Mouse (Mus musculus) myocyte (in vitro differentiated cells): ENCODE data around the gene Svop. TPM values are rescaled to one million over a fixed set of nuclear protein-coding genes. Genes with fewer than 3 reads are reported as not detected.

Source experiments
- H3K27me3 ChIP-seq: one replicate; pipeline ENCODE4 v1.6.1; 2011; ENCODE audit not compliant: control insufficient read depth, insufficient read depth, insufficient read length
- H3K36me3 ChIP-seq: one replicate; pipeline ENCODE4 v1.6.1; 2011; ENCODE audit not compliant: control insufficient read depth, insufficient read depth
- H3K4me2 ChIP-seq: one replicate; pipeline ENCODE4 v1.6.1; 2011; ENCODE audit warnings: low read depth, control low read depth
- H3K4me3 ChIP-seq: one replicate; pipeline ENCODE4 v1.5.1; 2011; ENCODE audit warnings: mild to moderate bottlenecking, control low read depth, moderate library complexity
- H3K79me2 ChIP-seq: one replicate; pipeline ENCODE4 v1.6.1; 2011; ENCODE audit not compliant: control insufficient read depth, insufficient read depth
- H3ac ChIP-seq: one replicate; pipeline ENCODE4 v1.6.1; 2011; ENCODE audit not compliant: control insufficient read depth, insufficient read length
- CEBPB ChIP-seq: IDR thresholded peaks from 2 replicates; pipeline ENCODE4 v1.6.1; 2011; ENCODE audit warnings: mild to moderate bottlenecking, moderate library complexity; ENCODE audit not compliant: poor library complexity, insufficient read depth, severe bottlenecking
- E2F4 ChIP-seq: IDR thresholded peaks from one replicate; pipeline ENCODE4 v1.6.1; 2011; ENCODE audit warnings: mild to moderate bottlenecking, control low read depth, moderate library complexity; ENCODE audit not compliant: insufficient read depth
- MAX ChIP-seq: IDR thresholded peaks from one replicate; pipeline ENCODE4 v1.6.1; 2011; ENCODE audit warnings: low read depth, mild to moderate bottlenecking, control low read depth
- MYOD1 ChIP-seq, 3 experiments: IDR thresholded peaks; one replicate each; pipeline ENCODE4 v1.6.1; 2011; ENCODE audit warnings: control low read depth in 2 of 3, low read depth in 2 of 3, mild to moderate bottlenecking in 2 of 3, moderate library complexity in 1 of 3; ENCODE audit not compliant: insufficient read length in 2 of 3, control insufficient read depth in 1 of 3
- MYOG ChIP-seq, 3 experiments: IDR thresholded peaks; one replicate each; pipeline ENCODE4 v1.6.1; 2011; ENCODE audit warnings: control low read depth in 2 of 3, low read depth in 2 of 3, mild to moderate bottlenecking in 2 of 3; ENCODE audit not compliant: insufficient read length in 2 of 3, control insufficient read depth in 1 of 3, insufficient read depth in 1 of 3
- POLR2A ChIP-seq: IDR thresholded peaks from one replicate; pipeline ENCODE4 v1.6.1; 2011; ENCODE audit warnings: low read depth, mild to moderate bottlenecking, control low read depth, moderate library complexity; ENCODE audit not compliant: insufficient read length
- POLR2AphosphoS2 ChIP-seq: IDR thresholded peaks from one replicate; pipeline ENCODE4 v1.6.1; 2011; ENCODE audit warnings: low read depth, control low read depth; ENCODE audit not compliant: insufficient read length
- REST ChIP-seq: IDR thresholded peaks from one replicate; pipeline ENCODE4 v1.6.1; 2011; ENCODE audit warnings: mild to moderate bottlenecking, control low read depth, moderate library complexity; ENCODE audit not compliant: insufficient read depth, insufficient read length
- SRF ChIP-seq: IDR thresholded peaks from one replicate; pipeline ENCODE4 v1.6.1; 2011; ENCODE audit warnings: low read depth; ENCODE audit not compliant: control insufficient read depth, insufficient read length
- TCF12 ChIP-seq: IDR thresholded peaks from one replicate; pipeline ENCODE4 v1.6.1; 2011; ENCODE audit warnings: mild to moderate bottlenecking, control low read depth; ENCODE audit not compliant: poor library complexity, insufficient read depth, severe bottlenecking
- TCF3 ChIP-seq: IDR thresholded peaks from one replicate; pipeline ENCODE4 v1.6.1; 2011; ENCODE audit warnings: low read depth, control low read depth; ENCODE audit not compliant: insufficient read length
- USF1 ChIP-seq: IDR thresholded peaks from one replicate; pipeline ENCODE4 v1.6.1; 2011; ENCODE audit warnings: low read depth, mild to moderate bottlenecking, control low read depth, moderate library complexity
- polyA plus RNA-seq: library from polyadenylated mRNA; unstranded; fragments of >200 nt; fragmentation: generic; extraction: Trizol; gene quantifications from one replicate; pipeline ENCODE4 v1.2.1, GENCODE M21; 2012; ENCODE audit warnings: missing spikeins

Svop gene
- polyA plus RNA-seq, 1 experiment: 0.05 TPM

DNA sequence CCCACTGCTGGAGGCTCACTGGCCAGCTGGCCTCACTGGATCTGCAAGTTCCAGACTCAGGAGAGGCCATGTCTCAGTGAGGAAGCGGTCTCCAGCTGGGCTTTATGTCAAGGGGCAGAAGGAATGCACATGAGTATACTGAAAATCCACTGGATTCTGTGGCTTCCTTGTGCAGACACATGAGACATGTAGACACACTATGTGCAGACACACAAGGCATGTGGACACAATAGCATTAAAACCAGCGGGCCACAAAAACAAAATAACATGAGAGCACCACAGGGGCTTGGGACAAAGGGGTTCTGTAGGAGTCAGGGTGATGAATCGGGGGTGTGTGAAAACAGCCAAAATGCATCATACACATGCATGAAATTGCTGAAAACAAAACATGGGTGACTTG, 34.6 kb upstream of the Svop start:
- no peak overlapping the region for H3ac ChIP-seq

DNA sequence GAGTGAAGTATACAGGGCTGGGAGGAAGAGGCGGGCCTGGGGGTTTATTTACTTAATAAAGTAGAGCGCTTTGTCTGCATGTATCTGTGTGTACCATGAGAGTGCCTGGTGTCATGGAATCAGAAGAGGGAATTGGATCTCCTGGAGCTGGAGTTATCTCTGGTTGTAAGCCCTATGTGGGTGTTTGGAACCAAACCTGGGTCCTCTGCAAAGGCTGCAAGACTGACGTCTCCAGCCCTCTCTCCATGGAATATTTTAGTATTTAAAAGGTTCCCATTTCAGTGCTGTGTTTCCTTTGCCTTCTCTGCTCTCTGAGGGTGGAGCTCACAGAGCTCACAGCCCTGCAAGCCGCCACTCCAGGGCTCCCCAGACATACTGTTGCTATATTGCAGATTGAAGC, 28.4 kb upstream of the Svop start:
- Histone ChIP-seq H3K36me3 (peaks cover 3% of the 10 kb centered on the region), H3K4me2 (no peak overlapping the region), H3K27me3 (no peaks in the 10 kb centered on the region), H3K79me2 (no peaks in the 10 kb centered on the region), H3K4me3 (no peak overlapping the region), H3ac (no peak overlapping the region)
- no peak for TF ChIP-seq POLR2AphosphoS2
- TF ChIP-seq POLR2A: no peak
- no peak for TF ChIP-seq SRF

More for the DNA sequence above, 34.6 kb upstream of the Svop start:
- Histone ChIP-seq H3K4me3 (no peak overlapping the region), H3K27me3 (no peaks in the 10 kb centered on the region), H3K4me2 (no peak overlapping the region), H3K36me3 (peaks cover 2% of the 10 kb centered on the region), H3K79me2 (no peaks in the 10 kb centered on the region)
- TF ChIP-seq POLR2AphosphoS2 (no peak), CEBPB (no peak), E2F4 (no peak), MAX (no peak), TCF3 (no peak), REST (no peak), POLR2A (no peak)

DNA sequence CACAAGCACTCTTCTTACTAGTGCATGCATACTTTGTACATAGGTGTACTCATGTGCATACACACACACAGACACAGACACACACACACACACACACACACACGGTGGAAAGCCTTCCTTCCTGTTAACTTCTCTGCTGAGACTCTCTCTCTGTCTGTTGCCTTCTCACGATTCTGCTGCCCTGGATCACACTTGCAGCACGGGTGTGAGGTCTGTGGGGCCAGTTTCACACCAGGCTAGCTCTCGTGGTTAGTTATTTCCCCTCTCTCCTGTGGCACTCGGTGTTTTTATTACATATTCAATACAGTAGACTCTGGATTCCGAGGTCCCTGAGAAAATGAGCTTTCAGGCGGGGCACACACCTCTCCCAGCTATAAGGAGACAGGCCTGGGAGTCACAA, 25.2 kb upstream of the Svop start:
- Histone ChIP-seq H3K36me3 (peaks cover 3% of the 10 kb centered on the region), H3K4me2 (no peak overlapping the region), H3K79me2 (no peaks in the 10 kb centered on the region), H3K27me3 (no peaks in the 10 kb centered on the region), H3ac (no peak overlapping the region), H3K4me3 (no peak overlapping the region)
- TF ChIP-seq MAX (no peak), POLR2A (no peak), REST (no peak), POLR2AphosphoS2 (no peak), MYOD1 (IDR thresholded peaks at IDR 0.05; ENCODE audit: control insufficient read depth in 1 of 3, insufficient read length in 2 of 3, low read depth in 2 of 3) (no peak), CEBPB (no peak), TCF3 (no peak), SRF (no peak), USF1 (no peak), E2F4 (no peak), MYOG (IDR thresholded peaks at IDR 0.05; ENCODE audit: control insufficient read depth in 1 of 3, insufficient read depth in 1 of 3, insufficient read length in 2 of 3, low read depth in 2 of 3) (no peak), TCF12 (no peak)

DNA sequence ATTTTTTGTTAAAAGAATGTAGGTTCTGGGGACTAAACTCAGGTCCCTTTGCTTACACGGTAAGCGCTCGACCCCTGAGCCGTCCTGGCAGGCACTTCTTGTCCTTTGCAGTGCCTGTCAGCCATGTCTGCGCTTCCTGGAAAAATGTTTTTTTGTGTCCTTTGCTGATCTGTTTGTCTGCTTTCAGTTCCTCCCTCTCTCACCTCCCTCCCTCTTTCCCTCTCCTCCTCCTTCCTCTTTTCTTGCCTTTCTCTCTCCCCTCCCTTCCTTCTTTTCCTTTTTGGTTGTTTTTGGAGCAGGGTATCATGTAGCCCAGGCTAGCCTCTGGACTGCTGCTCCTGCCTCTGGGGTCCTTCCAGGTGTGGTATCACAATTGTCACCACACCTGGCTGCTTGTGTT, 23.7 kb upstream of the Svop start:
- Histone ChIP-seq H3K27me3 (no peaks in the 10 kb centered on the region), H3ac (no peak overlapping the region), H3K4me2 (no peak overlapping the region), H3K4me3 (no peak overlapping the region), H3K36me3 (no peaks in the 10 kb centered on the region), H3K79me2 (no peaks in the 10 kb centered on the region)
- TF ChIP-seq POLR2A: no peak
- no peak for TF ChIP-seq REST
- TF ChIP-seq E2F4: no peak
- no peak for TF ChIP-seq POLR2AphosphoS2

DNA sequence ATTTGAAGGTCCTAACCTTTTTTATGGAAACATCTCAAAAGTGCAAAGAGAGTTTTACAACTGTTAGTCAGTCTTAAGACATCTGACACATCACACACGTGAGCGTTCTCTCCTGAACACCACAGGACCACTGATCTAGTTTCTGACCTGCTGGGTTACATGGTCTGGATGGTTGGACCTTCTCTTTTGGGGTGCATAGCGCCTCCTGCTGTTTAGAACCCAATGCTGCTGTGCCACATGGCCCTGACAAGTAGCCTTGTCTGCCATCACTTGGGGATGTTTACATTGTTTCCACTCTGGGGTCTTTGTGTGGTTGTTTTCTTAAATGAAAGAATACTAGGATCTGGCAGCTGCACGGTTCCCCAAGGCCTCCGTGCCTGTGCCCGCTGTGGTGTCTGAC, 22.0 kb upstream of the Svop start:
- H3K79me2 ChIP-seq: no peaks in the 10 kb centered on the region
- H3K27me3 ChIP-seq: no peaks in the 10 kb centered on the region
- no peak overlapping the region for H3K4me2 ChIP-seq
- TF ChIP-seq USF1 (no peak), E2F4 (no peak)
- H3K4me3 ChIP-seq: no peak overlapping the region
- H3K36me3 ChIP-seq: peaks cover 6% of the 10 kb centered on the region
- H3ac ChIP-seq: no peak overlapping the region

DNA sequence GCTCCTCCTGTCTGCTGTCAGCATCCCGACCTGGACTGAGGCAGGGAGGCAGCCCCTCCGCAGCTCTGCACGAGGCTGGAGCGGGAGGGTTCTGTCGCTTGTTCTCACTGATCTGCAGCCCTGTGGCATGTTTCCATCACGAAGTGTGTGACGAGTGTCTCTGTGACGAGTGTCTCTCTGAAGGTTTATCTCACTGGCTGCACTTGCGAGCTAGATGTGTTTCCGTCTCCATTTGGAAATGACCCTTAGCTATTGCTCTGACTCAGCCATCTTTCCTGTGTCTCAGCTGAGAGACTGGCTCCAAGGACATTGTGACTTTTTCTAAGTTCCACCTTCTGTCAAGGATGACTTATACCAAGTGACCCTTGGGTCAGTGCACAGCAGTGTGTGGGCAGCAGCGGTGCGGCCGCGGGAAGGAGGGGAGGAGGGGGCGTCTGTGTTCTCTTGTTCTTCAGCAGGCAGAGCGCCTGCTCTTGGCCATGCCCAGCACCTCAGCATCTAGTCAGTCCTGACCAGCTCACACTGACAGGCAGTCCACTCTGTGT, 15.1 kb upstream of the Svop start:
- no peak overlapping the region for H3K4me3 ChIP-seq
- H3K4me2 ChIP-seq: no peak overlapping the region
- H3ac ChIP-seq: no peak overlapping the region
- H3K36me3 ChIP-seq: peaks cover 6% of the 10 kb centered on the region
- H3K79me2 ChIP-seq: peaks cover under 1% of the 10 kb centered on the region
- no peak for TF ChIP-seq SRF
- TF ChIP-seq MAX: no peak
- no peak for TF ChIP-seq MYOD1 (IDR thresholded peaks at IDR 0.05; ENCODE audit: control insufficient read depth in 1 of 3, insufficient read length in 2 of 3, low read depth in 2 of 3)
- no peak for TF ChIP-seq E2F4
- TF ChIP-seq POLR2AphosphoS2: no peak
- TF ChIP-seq TCF12: no peak
- TF ChIP-seq POLR2A: no peak
- TF ChIP-seq CEBPB: no peak
- no peak for TF ChIP-seq USF1
- no peak for TF ChIP-seq TCF3
- TF ChIP-seq REST: no peak
- no peak for TF ChIP-seq MYOG (IDR thresholded peaks at IDR 0.05; ENCODE audit: control insufficient read depth in 1 of 3, insufficient read depth in 1 of 3, insufficient read length in 2 of 3, low read depth in 2 of 3)
- no peaks in the 10 kb centered on the region for H3K27me3 ChIP-seq
